Mouse (Mus musculus) erythroid progenitor cell, adult 5-6 weeks (primary cell): ENCODE measurements around the gene Ncstn. TPM values are rescaled to one million over a fixed set of nuclear protein-coding genes. Genes with fewer than 3 reads are reported as not detected.

Source experiments
- ATAC-seq: replicated peaks from 2 replicates; pipeline ENCODE4 v1.8.0; 2016; ENCODE audit warnings: moderate number of reproducible peaks, mild to moderate bottlenecking, moderate TSS enrichment, inconsistent platforms; ENCODE audit not compliant: poor library complexity, low FRiP score, severe bottlenecking
- total RNA-seq, 2 experiments: library from RNA; stranded (forward) in 1 of 2; stranded (reverse) in 1 of 2; fragments of 150-400 nt in 1 of 2; fragments of 186-747, 209-891 nt in 1 of 2; gene quantifications; 2 replicates each; pipeline versions ENCODE4 v1.2.3 to v1.2.4; 2015 to 2017; ENCODE audit warnings: low replicate concordance in 2 of 2

Gene Ncstn
- total RNA-seq (2015; ENCODE audit: low replicate concordance) (43.2 and 52.0 TPM in 2 replicates), total RNA-seq (2017; ENCODE audit: low replicate concordance) (14.7 and 16.4 TPM in 2 replicates)

DNA sequence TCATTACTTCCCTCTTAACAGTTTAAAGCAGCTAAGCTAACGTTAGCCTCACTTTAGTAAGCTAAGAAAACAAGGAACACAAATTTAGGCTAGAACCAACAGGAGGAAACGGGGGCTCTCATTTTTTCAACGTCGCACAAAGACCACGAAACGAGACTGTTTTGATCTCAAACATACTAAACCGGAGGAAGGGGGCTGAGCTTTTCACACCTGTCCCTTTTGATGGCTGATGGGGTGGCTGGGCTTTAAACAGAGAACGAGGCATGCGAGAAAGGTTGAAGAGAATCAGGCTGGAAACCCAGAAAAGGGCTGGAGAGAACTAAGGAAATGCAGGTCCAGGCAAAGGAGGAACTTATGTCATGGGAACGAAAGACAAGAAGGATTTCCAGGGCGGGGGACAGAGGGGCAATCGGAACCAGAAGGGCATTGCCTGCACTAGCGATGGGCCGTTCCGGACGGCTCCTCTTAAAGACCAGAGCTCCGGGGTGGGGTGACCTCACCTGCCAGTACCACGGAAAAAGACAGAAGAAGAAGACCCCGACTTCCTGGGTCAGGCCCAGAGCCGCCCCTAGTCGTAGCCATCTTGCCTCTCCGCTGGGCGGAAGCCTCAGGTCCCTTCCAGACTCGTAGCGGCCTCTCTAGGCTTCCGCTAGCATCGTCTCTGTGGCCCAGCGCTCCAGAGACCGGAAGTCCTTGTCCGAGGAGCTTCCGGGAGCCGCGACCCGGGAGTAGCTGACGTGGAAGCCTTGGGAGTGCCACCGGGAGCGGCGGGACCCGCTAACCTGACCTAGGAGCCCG is at the start of gene Ncstn, which contains the start of gene Copa:
Ncstn (minus strand) TSS at position 695 of the 798 bp plus-strand sequence.
Copa (plus strand) TSS at position 429 of the 798 bp plus-strand sequence.
- peak; percentile 98 for ATAC-seq

GRCm38 (mm10) chr1:172132319-172132718 is 49.7 kb upstream of the Ncstn start:
- ATAC-seq: no peak

- ATAC-seq: no peak
These were observed 47.2 kb upstream of the Ncstn start for GRCm38 (mm10) chr1:172129780-172130179.

DNA sequence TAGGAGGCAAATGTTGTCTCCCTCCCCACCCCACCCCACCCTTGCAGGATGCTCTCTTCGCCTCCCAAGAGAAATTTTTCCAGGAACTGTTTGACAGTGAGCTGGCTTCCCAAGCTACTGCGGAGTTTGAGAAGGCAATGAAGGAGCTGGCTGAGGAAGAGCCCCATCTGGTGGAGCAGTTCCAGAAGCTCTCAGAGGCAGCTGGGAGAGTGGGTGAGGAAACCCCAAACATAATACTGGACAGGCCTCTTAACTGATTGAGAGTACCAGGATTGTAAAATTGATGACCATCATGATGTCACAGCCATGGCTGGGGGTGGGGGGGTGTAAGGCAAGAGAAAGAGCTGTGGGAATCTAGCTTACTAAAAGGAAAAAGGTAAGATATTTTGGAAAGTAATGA is 46.5 kb upstream of the Ncstn start:
- no peak for ATAC-seq

- no peak for ATAC-seq
These were observed 46.0 kb upstream of the Ncstn start for GRCm38 (mm10) chr1:172128563-172128962.

- ATAC-seq: no peak
These were observed 44.9 kb upstream of the Ncstn start for GRCm38 (mm10) chr1:172127487-172127886.

DNA sequence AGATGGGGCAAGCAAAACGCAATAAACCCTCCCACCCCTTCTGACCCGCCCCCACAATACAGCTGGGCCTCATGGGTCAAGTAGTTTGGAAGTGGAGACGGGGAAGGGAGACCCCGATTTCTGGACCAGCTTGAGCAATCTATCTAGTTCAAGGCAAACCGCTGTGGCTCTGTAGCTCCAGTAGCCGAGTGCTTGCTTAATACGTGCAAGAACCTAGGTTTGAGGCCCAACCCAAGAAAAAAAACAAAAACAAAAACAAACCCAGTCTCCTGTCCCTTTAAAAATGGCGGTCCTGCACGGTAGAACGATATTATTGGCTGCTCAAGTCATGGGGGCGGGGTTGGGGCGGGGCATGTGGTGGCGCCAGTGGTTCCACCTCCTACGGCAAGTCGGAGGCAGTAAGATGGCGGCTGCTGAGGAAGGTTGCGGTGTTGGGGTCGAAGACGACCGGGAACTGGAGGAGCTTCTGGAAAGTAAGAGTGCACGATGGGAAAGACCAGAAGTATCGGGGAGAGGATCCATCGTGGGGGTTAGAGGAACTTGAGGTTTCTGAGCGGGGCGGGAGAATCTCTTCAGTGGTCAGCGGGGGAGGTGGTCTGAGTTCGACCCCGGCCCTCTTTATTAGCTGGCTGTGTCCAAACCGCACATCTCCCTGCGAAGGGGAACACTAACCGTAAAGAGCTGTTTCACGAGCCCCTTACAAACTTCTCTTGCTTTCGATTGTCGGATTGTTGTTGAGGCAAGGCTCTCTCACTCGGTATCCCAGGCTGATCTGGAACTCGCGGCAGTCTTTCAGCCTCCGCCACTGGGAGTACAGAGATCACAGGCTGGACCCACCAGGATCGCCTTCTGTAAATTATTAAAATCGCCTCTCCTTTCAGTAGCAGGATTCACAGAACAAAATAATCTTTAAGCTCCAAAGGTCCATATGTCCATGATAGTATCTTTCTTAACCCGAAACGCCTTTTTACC is 44.1 kb upstream of the Ncstn start, which contains the start of gene Pex19:
Pex19 (plus strand) TSS at position 380 of the 972 bp plus-strand sequence.
- ATAC-seq: peak; percentile 98

- no peak for ATAC-seq
These were observed 42.0 kb upstream of the Ncstn start for GRCm38 (mm10) chr1:172124572-172124971.

DNA sequence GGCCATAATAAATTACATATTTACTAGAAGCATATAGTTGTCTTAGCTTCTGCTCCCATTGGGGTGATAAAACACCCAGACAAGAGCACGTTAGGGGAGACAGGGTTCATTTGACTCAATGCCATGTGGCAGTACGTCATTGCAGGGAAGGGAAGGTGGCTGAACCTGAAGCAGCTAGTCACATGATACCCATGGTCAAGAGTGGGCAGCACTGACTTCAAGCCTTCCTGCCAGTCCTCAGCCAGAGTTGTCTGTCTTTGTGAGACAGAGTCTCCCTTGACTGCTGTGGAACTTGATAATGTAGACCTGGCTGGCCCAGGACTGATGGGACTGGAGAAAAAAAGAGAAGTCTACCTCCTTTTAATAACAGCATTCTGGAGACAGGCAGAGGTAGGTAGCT is 40.1 kb upstream of the Ncstn start:
- ATAC-seq: no peak

- peak; percentile 73 for ATAC-seq
These were observed 37.1 kb upstream of the Ncstn start for GRCm38 (mm10) chr1:172119720-172120119.

- ATAC-seq: no peak
These were observed 36.5 kb upstream of the Ncstn start for GRCm38 (mm10) chr1:172119100-172119499.

- no peak for ATAC-seq
These were observed 34.4 kb upstream of the Ncstn start for GRCm38 (mm10) chr1:172116948-172117347.

GRCm38 (mm10) chr1:172107777-172108477 is 25.3 kb upstream of the Ncstn start:
- ATAC-seq: no peak

GRCm38 (mm10) chr1:172105101-172105500 is 22.5 kb upstream of the Ncstn start:
- ATAC-seq: no peak

GRCm38 (mm10) chr1:172103619-172104018 is 21.0 kb upstream of the Ncstn start:
- ATAC-seq: no peak

GRCm38 (mm10) chr1:172099325-172100033 is 16.9 kb upstream of the Ncstn start:
- no peak for ATAC-seq

DNA sequence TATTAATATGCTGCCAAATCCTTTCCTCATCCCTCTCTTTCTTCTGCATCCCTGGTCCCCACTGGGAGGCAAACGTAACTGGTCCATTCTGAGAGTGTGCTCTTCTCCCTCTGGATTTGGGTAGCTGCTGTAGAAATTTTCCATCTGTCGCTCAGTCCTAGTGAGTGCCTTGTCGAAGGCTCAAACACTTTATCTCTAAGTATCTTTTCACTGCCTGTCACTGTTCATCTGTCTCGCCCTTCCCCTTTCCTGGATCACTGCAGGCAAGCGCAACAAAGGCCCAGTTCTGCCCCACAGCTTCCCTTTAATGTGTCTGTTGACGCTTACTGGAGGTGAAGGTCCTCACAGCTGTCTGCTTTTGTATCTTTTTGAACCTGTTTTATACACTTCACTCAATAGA is 12.6 kb upstream of the Ncstn start:
- ATAC-seq: no peak

- ATAC-seq: no peak
These were observed 11.7 kb upstream of the Ncstn start for GRCm38 (mm10) chr1:172094295-172094694.

- no peak for ATAC-seq
These were observed 10.9 kb upstream of the Ncstn start for GRCm38 (mm10) chr1:172093522-172093921.
